Mouse (Mus musculus) adrenal gland, postnatal 36 days (tissue): ENCODE results near the gene Fcrl1. TPM values are rescaled to one million over a fixed set of nuclear protein-coding genes. Genes with fewer than 3 reads are reported as not detected.

Experiments used
- DNase-seq, 2 experiments: peaks; one replicate each; pipeline ENCODE4 v3.0.0; 2021; ENCODE audit warnings: mixed read lengths in 1 of 2
- total RNA-seq, 2 experiments: library from RNA; stranded (reverse); gene quantifications; 2 replicates each; pipeline ENCODE4 v1.2.3; 2021

Gene Fcrl1
- total RNA-seq, 2 experiments from 2014 or later, result 0.40 to 0.43 TPM

DNA sequence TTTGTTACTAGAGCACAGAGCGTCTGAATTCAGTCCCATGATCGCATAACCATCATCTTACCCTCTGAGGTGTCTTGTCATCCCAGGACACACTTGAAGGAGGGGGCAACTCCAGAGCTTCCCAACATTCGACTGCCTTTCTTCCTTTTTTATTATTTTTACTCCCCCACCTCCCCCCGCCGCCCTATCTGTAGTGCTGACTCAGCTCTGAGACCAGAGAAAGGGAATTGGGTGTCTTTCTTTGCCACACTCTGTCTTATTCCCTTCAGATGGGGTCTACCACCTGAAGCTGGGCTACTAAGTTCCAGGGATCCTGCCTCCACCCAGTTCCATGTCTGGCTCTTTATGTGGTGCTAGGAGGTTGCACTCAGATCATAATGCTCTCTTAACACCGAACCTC is 34.4 kb downstream of the Fcrl1 start:
- no peak for DNase-seq

DNA sequence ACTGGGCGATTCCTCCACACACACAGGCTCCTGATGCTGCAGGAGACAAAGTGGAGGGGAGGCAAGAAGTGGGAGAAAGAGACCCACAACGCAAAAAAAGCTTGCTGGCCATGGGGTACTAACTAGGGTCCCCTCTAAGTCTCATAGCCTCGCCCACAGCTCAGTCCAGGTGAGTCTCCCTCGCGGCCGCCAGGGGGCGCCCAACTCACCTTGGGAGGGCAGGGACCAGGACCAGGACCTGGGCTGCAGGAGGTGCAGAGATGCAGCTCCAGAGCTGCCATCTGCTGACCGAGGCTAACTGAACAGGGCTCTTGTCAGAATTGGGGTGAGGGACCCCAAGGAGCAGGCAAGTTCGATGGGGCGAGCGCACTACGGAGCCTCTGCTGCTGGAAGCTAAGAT is 35.0 kb downstream of the Fcrl1 start:
- peak; percentile 60 to 78 for DNase-seq

DNA sequence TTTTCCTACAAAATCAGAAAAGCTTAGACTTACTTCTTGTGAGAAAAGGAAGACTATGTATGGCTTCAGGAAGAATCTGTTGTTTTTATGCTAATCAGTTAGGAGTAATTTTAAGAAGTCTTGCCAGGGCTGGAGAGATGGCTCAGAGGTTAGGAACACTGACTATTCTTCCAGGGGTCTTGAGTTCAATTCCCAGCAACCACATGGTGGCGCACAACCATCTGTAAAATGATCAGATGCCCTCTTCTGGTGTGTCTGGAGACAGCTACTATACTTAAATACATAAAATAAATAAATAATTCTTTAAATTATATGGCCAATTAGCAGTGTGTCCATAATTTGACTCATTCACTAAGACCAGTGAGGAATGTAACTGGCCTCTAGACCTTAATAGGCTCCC is 44.5 kb downstream of the Fcrl1 start:
- no peak for DNase-seq

DNA sequence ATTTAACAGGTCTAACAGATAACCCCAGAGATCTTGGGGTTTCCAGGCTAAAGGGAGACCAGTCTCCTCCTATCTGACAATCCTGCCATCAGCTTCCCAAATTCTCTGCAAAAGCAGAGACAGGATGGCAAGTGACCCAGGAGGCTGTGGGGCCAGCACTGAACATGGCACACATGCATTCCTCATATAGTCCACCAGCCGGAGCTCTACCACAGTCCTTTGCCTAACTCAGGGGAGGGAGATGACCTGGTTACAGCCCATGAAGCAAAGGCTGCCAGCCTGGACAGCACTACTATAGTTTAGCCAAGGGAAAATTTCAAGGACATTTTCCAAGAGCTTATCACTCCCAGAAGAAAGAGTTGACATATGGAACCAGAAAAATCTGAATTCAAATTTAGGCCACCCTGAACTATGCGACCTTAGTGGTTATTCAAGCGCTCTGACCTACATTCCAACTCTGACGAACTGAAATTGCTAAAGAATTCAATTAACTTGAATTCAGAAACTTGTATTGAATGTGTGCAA is 46.3 kb downstream of the Fcrl1 start:
- no peak for DNase-seq

DNA sequence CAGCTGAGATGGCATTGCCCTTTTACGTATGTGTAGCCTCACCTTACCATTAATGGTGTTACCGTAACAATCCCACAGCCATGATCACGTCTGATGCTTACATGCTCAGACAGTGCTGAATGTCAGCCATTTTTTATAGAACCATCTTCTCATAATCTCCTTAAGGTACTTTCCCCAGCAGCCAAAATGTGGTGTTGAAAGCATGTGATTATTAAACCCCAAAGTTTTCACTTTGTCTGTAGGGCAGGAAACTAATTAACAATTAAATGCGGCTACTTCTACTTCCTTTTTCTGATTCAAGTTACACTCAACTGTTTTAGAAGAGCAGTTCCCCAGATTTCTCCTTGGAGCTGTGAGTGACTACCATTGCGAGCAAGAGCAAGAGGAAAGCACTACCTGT is 59.3 kb downstream of the Fcrl1 start, which contains the start of gene Fcrl5:
Fcrl5 (plus strand) TSS at position 295 of the 400 bp plus-strand sequence.
- no peak for DNase-seq

DNA sequence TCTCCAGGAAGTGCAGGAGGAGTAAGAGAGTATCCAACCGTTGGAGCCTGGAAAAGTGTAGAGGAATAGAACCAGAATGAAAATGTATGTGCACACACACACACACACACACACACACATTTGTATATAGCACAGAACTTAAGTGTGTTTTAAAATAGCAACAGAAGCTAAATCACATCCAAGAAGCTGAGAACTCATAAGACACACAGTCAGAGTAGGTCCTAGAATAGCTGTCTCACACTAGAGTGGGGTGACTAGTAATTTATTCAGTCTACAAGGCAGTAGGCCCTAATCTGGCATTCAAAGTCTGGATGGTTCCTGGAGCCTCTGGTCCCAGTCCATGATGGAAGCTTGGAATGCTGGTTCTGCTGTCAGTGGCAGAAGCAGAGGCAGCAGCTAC is 64.4 kb downstream of the Fcrl1 start:
- DNase-seq, result no peak

DNA sequence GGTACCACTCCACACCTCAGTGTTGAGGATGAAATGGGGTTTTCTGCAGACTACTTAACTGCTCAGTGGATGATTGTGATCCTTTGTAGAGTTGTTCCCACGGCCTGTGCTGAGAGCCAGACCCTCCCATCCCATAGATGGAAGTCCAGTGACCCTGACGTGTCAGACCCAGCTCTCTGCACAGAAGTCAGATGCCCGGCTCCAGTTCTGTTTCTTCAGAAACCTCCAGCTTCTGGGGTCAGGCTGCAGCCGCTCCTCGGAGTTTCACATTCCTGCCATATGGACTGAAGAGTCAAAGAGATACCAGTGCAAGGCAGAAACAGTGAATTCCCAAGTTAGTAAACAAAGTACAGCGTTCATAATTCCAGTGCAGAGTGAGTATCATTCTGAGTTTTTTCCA is 67.8 kb downstream of the Fcrl1 start:
- no peak for DNase-seq

Other genes with a start within 250 kb of the Fcrl1 start
- gene Kirrel, start 201.6 kb upstream of the Fcrl1 start, total RNA-seq, result 10 to 100 TPM; 17.9 to 22.3 TPM
- 1 to 10 TPM; 1.9 to 5.4 TPM for gene Fcrls, start 112.6 kb upstream of the Fcrl1 start, total RNA-seq
- gene Cd5l, start 18.5 kb upstream of the Fcrl1 start, total RNA-seq, result 1 to 10 TPM in 1 of 2 experiments, under 1 TPM in 1; 0.49 to 1.1 TPM
- gene Fcrl5, start 59.4 kb downstream of the Fcrl1 start, total RNA-seq, result not detected
- gene Etv3, start 149.0 kb downstream of the Fcrl1 start, total RNA-seq, result 10 to 100 TPM; 22.0 to 24.7 TPM
- 10 to 100 TPM; 38.3 to 39.2 TPM for gene Arhgef11, start 241.2 kb downstream of the Fcrl1 start, total RNA-seq